Comparison of ENCODE assay signal across 13 mouse cellular contexts in the genomic region with DNA sequence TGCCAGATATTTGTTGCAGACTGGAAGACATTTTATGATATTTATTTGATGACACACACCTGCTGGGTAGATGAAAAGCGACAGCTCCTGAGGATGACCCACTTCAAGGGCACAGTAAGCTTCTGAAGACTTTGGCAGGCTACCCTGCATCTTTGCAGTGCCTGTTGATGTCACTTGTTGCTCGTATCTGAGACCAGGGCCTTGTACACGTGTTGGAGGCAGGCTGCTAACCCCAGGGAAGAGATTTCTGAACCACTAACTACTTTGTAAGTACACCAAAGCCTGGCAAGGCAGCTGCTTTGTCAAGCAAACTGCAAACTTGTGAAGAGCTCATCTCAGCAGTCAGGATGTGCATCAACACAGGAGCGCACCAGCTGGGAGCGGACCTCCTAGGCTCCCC.
"Had no signal": no experiment of that assay in that cellular context is flagged by ENCODE, and none has a peak within 500 bp of the region (broad histone marks: within the 10 kb centered on the region; RNA-seq: fewer than 3 reads in every experiment).

No protein-coding gene starts in this region.

- H3K27ac ChIP-seq: left cerebral cortex, adult 2 months; limb, embryonic 10.5 days; liver, embryonic 15.5 days; midbrain, embryonic 13.5 days; neural tube, embryonic 15.5 days; stomach, embryonic 15.5 days had no signal

- H3K9me3 ChIP-seq: limb, embryonic 10.5 days; liver, embryonic 15.5 days; midbrain, embryonic 13.5 days; neural tube, embryonic 15.5 days; stomach, embryonic 15.5 days had no signal

- ATAC-seq: midbrain, embryonic 13.5 days had no signal

- DNase-seq: kidney, adult 2 months; kidney, postnatal 25 days; lung, adult 2 months; lung, postnatal 36 days; retina, postnatal 1 day had no signal

- H3K36me3 ChIP-seq: liver, embryonic 15.5 days; midbrain, embryonic 13.5 days; neural tube, embryonic 15.5 days; stomach, embryonic 15.5 days had no signal

- H3K4me3 ChIP-seq: left cerebral cortex, adult 2 months; limb, embryonic 10.5 days; liver, embryonic 15.5 days; midbrain, embryonic 13.5 days; myocyte; neural tube, embryonic 15.5 days; stomach, embryonic 15.5 days had no signal

- H3K9ac ChIP-seq: liver, embryonic 15.5 days; midbrain, embryonic 13.5 days; neural tube, embryonic 15.5 days; stomach, embryonic 15.5 days had no signal

- H3K27me3 ChIP-seq: liver, embryonic 15.5 days; midbrain, embryonic 13.5 days; stomach, embryonic 15.5 days had no signal

- H3K4me2 ChIP-seq: liver, embryonic 11.5 days; liver, embryonic 15.5 days; midbrain, embryonic 13.5 days; neural tube, embryonic 15.5 days; stomach, embryonic 15.5 days had no signal
